Comparison of ENCODE assay signal across 23 mouse cellular contexts in the genomic region with DNA sequence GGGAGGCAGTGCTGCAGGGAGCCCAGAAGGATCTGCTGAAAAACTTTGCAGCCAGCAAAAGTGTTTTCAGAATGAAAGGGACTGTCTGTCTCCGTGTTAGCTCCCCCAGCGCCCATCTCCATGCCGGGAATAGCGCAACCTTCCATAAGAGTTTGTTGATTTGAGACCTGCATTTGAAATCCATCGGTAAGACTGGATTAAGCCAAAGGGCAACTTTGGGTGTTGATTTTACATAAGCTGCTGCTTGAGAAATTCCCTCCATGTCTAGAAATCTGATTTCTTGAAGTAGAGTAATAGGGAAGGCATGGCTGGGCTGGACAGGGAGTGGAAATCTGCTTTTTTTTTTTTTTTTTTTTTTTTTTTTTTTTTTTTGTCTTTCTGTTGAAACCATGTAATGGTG.
DNase-seq lines count a peak whose midpoint lies in the region; ATAC-seq and TF ChIP-seq lines count a peak whose summit lies in the region.
"Had no signal": no experiment of that assay in that cellular context is flagged by ENCODE, and none has a peak within 500 bp of the region (broad histone marks: within the 10 kb centered on the region; RNA-seq: fewer than 3 reads in every experiment).

No protein-coding gene starts in this region.

- H3K9me3 ChIP-seq in lung, embryonic 14.5 days (ENCODE audit: low read depth, low read length) = no peaks in the 10 kb centered on the region
- no peaks in the 10 kb centered on the region for H3K9me3 ChIP-seq in limb, embryonic 13.5 days
- H3K9me3 ChIP-seq: heart, embryonic 12.5 days; heart, embryonic 15.5 days; hindbrain, embryonic 10.5 days; hindbrain, embryonic 13.5 days had no signal

- peak; percentile 19 for DNase-seq in lung, embryonic 14.5 days
- no peak for DNase-seq in lung, postnatal 25 days (ENCODE audit: low spot score)
- DNase-seq in fat pad, adult 2 months (ENCODE audit: extremely low read depth, low read depth, low spot score) = peak; percentile 78
- no peak for DNase-seq in left cerebral cortex, adult 11 months (ENCODE audit: low spot score)
- DNase-seq in gastrocnemius, postnatal 10 days = no peak
- no peak for DNase-seq in kidney, postnatal 36 days
- DNase-seq: adrenal gland, adult 2 months; adrenal gland, postnatal 14 days; B cell, adult 2 months; cerebellum, adult 11-12 months; cerebellum, adult 8-10 months; cerebellum, postnatal 14 days; forebrain, postnatal 0 days; gastrocnemius, postnatal 36 days; heart, postnatal 10 days; heart, postnatal 36 days had no signal

- no peak overlapping the region for H3K4me2 ChIP-seq in lung, embryonic 14.5 days
- H3K4me2 ChIP-seq in limb, embryonic 13.5 days (replicated peaks) = no peak overlapping the region
- H3K4me2 ChIP-seq: heart, embryonic 12.5 days; heart, embryonic 15.5 days; hindbrain, embryonic 13.5 days had no signal

- H3K4me3 ChIP-seq in lung, embryonic 14.5 days (ENCODE audit: low read depth, low read length) = no peak overlapping the region
- no peak overlapping the region for H3K4me3 ChIP-seq in limb, embryonic 13.5 days
- H3K4me3 ChIP-seq: heart, embryonic 12.5 days; heart, embryonic 15.5 days; hindbrain, embryonic 10.5 days; hindbrain, embryonic 13.5 days had no signal

- no peaks in the 10 kb centered on the region for H3K36me3 ChIP-seq in lung, embryonic 14.5 days (ENCODE audit: insufficient read depth)
- H3K36me3 ChIP-seq in limb, embryonic 13.5 days = no peaks in the 10 kb centered on the region
- H3K36me3 ChIP-seq: heart, embryonic 12.5 days; heart, embryonic 15.5 days; hindbrain, embryonic 10.5 days; hindbrain, embryonic 13.5 days had no signal

- ATAC-seq in lung, embryonic 14.5 days (ENCODE audit: insufficient read depth) = no peak
- ATAC-seq in limb, embryonic 13.5 days (ENCODE audit: low FRiP score, low read depth) = no peak
- ATAC-seq: forebrain, embryonic 14.5 days; forebrain, postnatal 0 days; hindbrain, embryonic 16.5 days had no signal

- no peak for TF ChIP-seq CTCF in lung, embryonic 14.5 days (IDR thresholded peaks at IDR 0.05; ENCODE audit: low read depth)

- H3K4me1 ChIP-seq in lung, embryonic 14.5 days (ENCODE audit: insufficient read depth) = peaks cover 29% of the 10 kb centered on the region
- H3K4me1 ChIP-seq in limb, embryonic 13.5 days = peaks cover 52% of the 10 kb centered on the region

- H3K27me3 ChIP-seq in lung, embryonic 14.5 days (ENCODE audit: insufficient read depth, low read length) = no peaks in the 10 kb centered on the region
- H3K27me3 ChIP-seq in limb, embryonic 13.5 days = no peaks in the 10 kb centered on the region
- H3K27me3 ChIP-seq: heart, embryonic 12.5 days; heart, embryonic 15.5 days; hindbrain, embryonic 13.5 days had no signal

- WGBS in lung, embryonic 14.5 days = 54% methylated on average over 5 of the region's 5 CpGs
- WGBS in limb, embryonic 13.5 days = 84% methylated on average over 5 of the region's 5 CpGs

- H3K27ac ChIP-seq in lung, embryonic 14.5 days (ENCODE audit: low read depth) = no peak overlapping the region
- peak overlapping the region; percentile 3; the same call in 1 of the 2 replicates for H3K27ac ChIP-seq in limb, embryonic 13.5 days
- H3K27ac ChIP-seq: heart, embryonic 15.5 days; hindbrain, embryonic 13.5 days had no signal

- H3K9ac ChIP-seq in lung, embryonic 14.5 days = no peak overlapping the region
- no peak overlapping the region for H3K9ac ChIP-seq in limb, embryonic 13.5 days
- H3K9ac ChIP-seq: forebrain, postnatal 0 days; heart, embryonic 12.5 days; heart, embryonic 15.5 days; hindbrain, embryonic 13.5 days had no signal

Comparison
In these comparisons a context has a peak if more than half of its experiments do, and no peak if none do; other contexts are left out.
1. DNase-seq: peak in lung, embryonic 14.5 days (single experiment) and fat pad, adult 2 months (single experiment); none in lung, postnatal 25 days (single experiment), left cerebral cortex, adult 11 months (single experiment), gastrocnemius, postnatal 10 days (single experiment) and kidney, postnatal 36 days (0 of 2).